Mouse (Mus musculus) liver, embryonic 13.5 days (tissue): ENCODE measurements at regions not wholly inside any gene's neighbourhood (a gene's known extent, or its start where the extent isn't known, plus 50 kb on each side); places are given as distances from the start of the nearest gene placed in this dataset.

ENCODE experiments used
- ATAC-seq: fragments of 200-750 bp; cut with Nextera tagmentation; 2 replicates; pipeline ENCODE4 v1.8.0; 2017; ENCODE audit warnings: low read depth, mild to moderate bottlenecking, moderate number of reproducible peaks, moderate library complexity
- DNase-seq: peaks from one replicate; pipeline ENCODE4 v3.0.0; 2022
- H3K27ac ChIP-seq: fragments of 300-500 bp; sonication (generic); 2 replicates; pipeline ENCODE4 v1.5.1; 2015; ENCODE audit warnings: moderate library complexity, mild to moderate bottlenecking, inconsistent platforms
- H3K27me3 ChIP-seq: fragments of 300-500 bp; sonication (generic); 2 replicates; pipeline ENCODE4 v1.6.1; 2015; ENCODE audit warnings: mild to moderate bottlenecking, inconsistent platforms
- H3K36me3 ChIP-seq: fragments of 300-500 bp; sonication (generic); 2 replicates; pipeline ENCODE4 v1.6.1; 2015; ENCODE audit warnings: mild to moderate bottlenecking, inconsistent platforms
- H3K4me1 ChIP-seq: fragments of 300-500 bp; sonication (generic); replicated peaks from 2 replicates; pipeline ENCODE4 v1.6.1; 2015; ENCODE audit warnings: inconsistent platforms
- H3K4me2 ChIP-seq: fragments of 300-500 bp; sonication (generic); 2 replicates; pipeline ENCODE4 v1.6.1; 2015; ENCODE audit warnings: inconsistent platforms, mild to moderate bottlenecking, moderate library complexity
- H3K4me3 ChIP-seq: fragments of 300-500 bp; sonication (generic); replicated peaks from 2 replicates; pipeline ENCODE4 v1.5.1; 2015; ENCODE audit warnings: mild to moderate bottlenecking, inconsistent platforms
- H3K9ac ChIP-seq: fragments of 300-500 bp; sonication (generic); 2 replicates; pipeline ENCODE4 v1.6.1; 2015; ENCODE audit warnings: mild to moderate bottlenecking, inconsistent platforms
- H3K9me3 ChIP-seq: fragments of 300-500 bp; sonication (generic); replicated peaks from 2 replicates; pipeline ENCODE4 v1.6.1; 2016; ENCODE audit warnings: inconsistent platforms
- WGBS: fragments of 180-500 bp; shearing (Covaris S2); methylation state at CpG from one replicate; pipeline ENCODE4 v1.1.7; 2015; ENCODE audit not compliant: insufficient replicate concordance; 5-methylcytosine and 5-hydroxymethylcytosine counted together

DNA sequence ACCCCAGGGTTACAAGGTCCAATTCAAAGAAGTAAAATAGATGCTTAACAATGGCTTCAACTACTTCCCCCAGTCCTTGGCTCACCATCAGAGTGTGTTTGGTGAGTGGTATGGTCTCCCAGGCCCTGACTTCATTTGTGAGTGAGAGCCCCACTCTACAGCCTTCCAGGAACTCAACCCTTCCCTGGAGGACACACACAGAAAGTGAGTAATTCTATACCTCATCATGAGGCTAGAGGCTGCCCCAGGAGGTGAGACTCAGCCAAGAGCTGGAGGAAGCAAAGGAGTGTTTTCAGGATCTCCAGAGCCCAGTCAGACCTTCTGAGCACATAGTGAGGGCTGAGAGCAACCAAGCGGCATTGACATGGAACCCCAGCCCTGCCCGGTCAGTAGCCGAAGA is 200.6 kb downstream of the Xxylt1 start:
- Histone ChIP-seq H3K27me3 (no peaks in the 10 kb centered on the region), H3K9me3 (no peaks in the 10 kb centered on the region), H3K4me2 (no peak overlapping the region), H3K4me3 (no peak overlapping the region), H3K4me1 (no peaks in the 10 kb centered on the region), H3K27ac (no peak overlapping the region), H3K9ac (no peak overlapping the region), H3K36me3 (no peaks in the 10 kb centered on the region)
- DNase-seq (no peak), ATAC-seq (no peak)
- WGBS, result 83% methylated on average over 3 of the region's 3 CpGs

DNA sequence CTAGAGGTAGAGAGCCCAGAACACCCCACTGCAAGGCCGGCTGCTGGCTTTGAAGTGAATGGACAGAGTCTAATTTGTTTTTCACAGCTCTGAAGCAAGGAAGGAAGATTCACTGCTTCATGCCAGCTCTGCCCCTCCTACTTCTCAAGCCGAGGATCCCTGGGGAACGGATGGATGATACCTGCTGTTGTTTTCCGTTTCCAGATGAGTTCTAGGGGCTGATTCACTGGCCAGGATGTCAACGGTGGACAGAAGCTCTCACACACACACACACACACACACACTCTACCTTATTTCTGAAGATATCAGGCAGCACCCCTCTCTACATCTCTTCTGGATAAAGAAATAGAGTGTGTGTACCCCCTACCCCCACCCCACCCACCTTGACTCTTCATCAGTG is 200.0 kb downstream of the Xxylt1 start:
- Histone ChIP-seq H3K9me3 (no peaks in the 10 kb centered on the region), H3K36me3 (no peaks in the 10 kb centered on the region), H3K27me3 (no peaks in the 10 kb centered on the region), H3K4me1 (no peaks in the 10 kb centered on the region), H3K4me3 (no peak overlapping the region), H3K9ac (no peak overlapping the region), H3K4me2 (no peak overlapping the region), H3K27ac (no peak overlapping the region)
- 57% methylated on average over 5 of the region's 5 CpGs for WGBS
- DNase-seq (no peak), ATAC-seq (no peak)

DNA sequence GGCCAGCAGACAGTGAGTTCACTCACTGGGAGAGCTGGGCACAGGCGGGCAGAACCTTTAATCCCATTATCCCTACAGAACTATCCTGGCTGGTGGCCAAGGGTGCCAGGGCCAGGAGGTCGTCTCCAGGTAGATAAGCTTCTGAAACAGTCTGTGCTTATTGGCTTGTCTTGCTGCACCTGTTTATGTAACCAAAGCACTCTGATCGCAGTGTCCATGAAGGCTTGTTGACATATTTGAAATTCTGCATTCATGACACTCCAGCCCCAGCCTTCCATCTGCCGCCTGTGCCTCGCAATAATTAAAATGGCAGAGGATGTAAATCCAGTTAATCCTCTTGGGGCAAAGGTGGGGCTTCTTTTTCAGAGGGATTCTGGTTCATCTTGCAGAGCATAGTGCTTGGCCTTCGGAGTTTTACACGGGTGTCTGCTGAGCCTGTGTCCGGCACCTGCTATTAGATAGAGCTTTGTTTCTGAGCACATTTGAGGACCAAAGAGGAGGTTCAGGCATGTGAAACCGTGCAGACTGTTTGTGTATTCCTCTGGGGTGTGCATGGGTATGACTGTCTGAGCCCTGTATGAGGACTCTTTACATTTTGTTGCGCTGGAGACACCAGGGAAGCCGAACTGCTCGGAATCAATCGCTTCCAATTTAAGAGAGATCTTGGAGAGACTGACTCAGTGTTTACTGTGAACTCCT is 197.6 kb downstream of the Xxylt1 start:
- no peak overlapping the region for H3K27ac ChIP-seq
- ATAC-seq, result no peak
- H3K4me3 ChIP-seq, result no peak overlapping the region
- H3K9ac ChIP-seq, result no peak overlapping the region
- WGBS, result 64% methylated on average over 13 of the region's 13 CpGs
- H3K4me2 ChIP-seq, result no peak overlapping the region
- H3K27me3 ChIP-seq, result no peaks in the 10 kb centered on the region
- H3K9me3 ChIP-seq, result no peaks in the 10 kb centered on the region
- no peaks in the 10 kb centered on the region for H3K4me1 ChIP-seq
- H3K36me3 ChIP-seq, result no peaks in the 10 kb centered on the region
- no peak for DNase-seq

GRCm38 (mm10) chr16:30884189-30884551 is 197.1 kb downstream of the Xxylt1 start:
- 53% methylated on average over 6 of the region's 6 CpGs for WGBS
- DNase-seq (no peak), ATAC-seq (no peak)
- H3K4me3 ChIP-seq, result no peak overlapping the region
- H3K4me1 ChIP-seq, result no peaks in the 10 kb centered on the region
- no peak overlapping the region for H3K27ac ChIP-seq
- H3K9ac ChIP-seq, result no peak overlapping the region
- no peak overlapping the region for H3K4me2 ChIP-seq
- no peaks in the 10 kb centered on the region for H3K36me3 ChIP-seq
- H3K9me3 ChIP-seq, result no peaks in the 10 kb centered on the region
- H3K27me3 ChIP-seq, result no peaks in the 10 kb centered on the region

GRCm38 (mm10) chr16:30886982-30887381 is 194.2 kb downstream of the Xxylt1 start:
- 48% methylated on average over 1 of the region's 1 CpGs for WGBS
- Histone ChIP-seq H3K27me3 (no peaks in the 10 kb centered on the region), H3K27ac (no peak overlapping the region), H3K9me3 (no peaks in the 10 kb centered on the region), H3K4me3 (no peak overlapping the region), H3K9ac (no peak overlapping the region), H3K4me1 (no peaks in the 10 kb centered on the region), H3K36me3 (no peaks in the 10 kb centered on the region), H3K4me2 (no peak overlapping the region)
- no peak for DNase-seq
- no peak for ATAC-seq

DNA sequence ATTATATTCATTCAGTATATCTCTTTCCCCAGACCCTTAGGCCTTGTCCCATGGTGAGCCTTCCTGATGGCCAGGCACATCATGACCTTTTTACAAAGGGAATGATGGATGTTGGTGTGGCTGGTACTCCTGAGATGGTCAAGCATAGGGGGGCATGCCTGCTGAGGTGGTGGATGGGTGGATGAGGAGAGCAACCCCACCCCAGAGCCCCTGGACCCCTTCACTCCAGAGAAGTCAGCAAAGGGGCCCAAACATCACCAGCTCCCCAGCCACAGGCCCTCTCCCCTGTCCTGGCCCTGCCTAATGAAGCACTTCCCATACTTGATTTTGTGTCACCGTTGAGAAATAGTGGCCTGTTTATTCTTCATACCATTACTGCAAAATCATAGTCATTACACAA is 193.7 kb downstream of the Xxylt1 start:
- ATAC-seq, result no peak
- WGBS, result 79% methylated on average over 1 of the region's 1 CpGs
- H3K9ac ChIP-seq, result no peak overlapping the region

GRCm38 (mm10) chr16:30888556-30889323 is 192.5 kb downstream of the Xxylt1 start:
- Histone ChIP-seq H3K27me3 (no peaks in the 10 kb centered on the region), H3K9me3 (no peaks in the 10 kb centered on the region), H3K4me3 (no peak overlapping the region), H3K4me2 (no peak overlapping the region), H3K9ac (no peak overlapping the region), H3K36me3 (no peaks in the 10 kb centered on the region), H3K27ac (no peak overlapping the region), H3K4me1 (no peaks in the 10 kb centered on the region)
- 63% methylated on average over 3 of the region's 3 CpGs for WGBS
- ATAC-seq (no peak), DNase-seq (no peak)

More for the DNA sequence above, 193.7 kb downstream of the Xxylt1 start:
- Histone ChIP-seq H3K27me3 (no peaks in the 10 kb centered on the region), H3K4me2 (no peak overlapping the region), H3K4me3 (no peak overlapping the region), H3K36me3 (no peaks in the 10 kb centered on the region), H3K9me3 (no peaks in the 10 kb centered on the region), H3K4me1 (no peaks in the 10 kb centered on the region), H3K27ac (no peak overlapping the region)
- no peak for DNase-seq

GRCm38 (mm10) chr16:30892606-30893005 is 188.6 kb downstream of the Xxylt1 start:
- no peak for ATAC-seq
- WGBS, result 86% methylated on average over 6 of the region's 6 CpGs
- H3K36me3 ChIP-seq, result no peaks in the 10 kb centered on the region

DNA sequence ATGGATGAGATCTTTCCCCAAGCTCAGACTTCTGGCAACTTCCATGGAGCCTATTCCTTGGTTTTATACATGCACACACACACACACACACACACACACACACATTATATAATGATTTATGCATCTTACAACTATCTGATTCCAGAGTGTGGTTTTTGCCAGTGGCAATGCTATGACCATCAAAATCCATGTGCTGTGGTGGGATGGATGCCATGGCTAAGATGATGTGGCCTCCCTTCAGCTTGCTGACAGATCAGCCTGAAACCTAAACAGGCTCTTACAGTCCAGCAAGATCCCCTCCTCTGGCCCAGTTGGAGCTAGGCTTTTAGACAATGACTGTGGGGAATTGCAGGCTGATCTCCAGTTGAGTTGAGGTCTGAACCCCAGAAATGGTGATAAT is 187.1 kb downstream of the Xxylt1 start:
- no peak for DNase-seq
- Histone ChIP-seq H3K27me3 (no peaks in the 10 kb centered on the region), H3K36me3 (no peaks in the 10 kb centered on the region), H3K9me3 (no peaks in the 10 kb centered on the region), H3K4me1 (no peaks in the 10 kb centered on the region), H3K4me2 (no peak overlapping the region), H3K4me3 (no peak overlapping the region), H3K27ac (no peak overlapping the region), H3K9ac (no peak overlapping the region)
- no peak for ATAC-seq

More at GRCm38 (mm10) chr16:30892606-30893005, 188.6 kb downstream of the Xxylt1 start:
- Histone ChIP-seq H3K4me1 (no peaks in the 10 kb centered on the region), H3K9ac (no peak overlapping the region), H3K27ac (no peak overlapping the region), H3K27me3 (no peaks in the 10 kb centered on the region), H3K4me3 (no peak overlapping the region), H3K9me3 (no peaks in the 10 kb centered on the region), H3K4me2 (no peak overlapping the region)
- DNase-seq, result no peak

GRCm38 (mm10) chr16:30895021-30895420 is 186.2 kb downstream of the Xxylt1 start:
- Histone ChIP-seq H3K4me2 (no peak overlapping the region), H3K9ac (no peak overlapping the region), H3K9me3 (no peaks in the 10 kb centered on the region), H3K4me1 (no peaks in the 10 kb centered on the region), H3K27me3 (no peaks in the 10 kb centered on the region), H3K4me3 (no peak overlapping the region), H3K27ac (no peak overlapping the region), H3K36me3 (no peaks in the 10 kb centered on the region)
- DNase-seq (no peak), ATAC-seq (no peak)
- WGBS, result 67% methylated on average over 4 of the region's 4 CpGs

DNA sequence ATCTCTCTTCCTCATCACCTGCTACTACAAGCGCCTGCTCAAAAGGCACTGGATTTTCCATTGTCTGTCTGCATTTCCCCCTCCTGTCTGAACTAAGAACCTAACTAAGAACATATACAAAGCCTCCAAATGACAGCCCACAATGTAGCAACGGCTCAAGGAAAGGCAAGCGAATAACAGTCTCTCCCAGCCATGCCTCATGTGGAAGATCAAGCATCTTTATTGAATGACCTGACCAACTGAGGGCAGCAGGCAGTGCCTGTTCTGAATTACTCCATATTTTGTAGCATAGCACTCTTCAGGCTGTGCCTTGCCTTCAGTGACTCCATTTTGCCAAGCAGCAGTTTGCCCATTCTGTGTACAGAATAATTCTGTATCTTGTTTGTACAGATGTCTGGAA is 183.9 kb downstream of the Xxylt1 start:
- no peak overlapping the region for H3K4me3 ChIP-seq
- H3K27ac ChIP-seq, result no peak overlapping the region
- no peak for ATAC-seq
- H3K9ac ChIP-seq, result no peak overlapping the region
- H3K36me3 ChIP-seq, result no peaks in the 10 kb centered on the region
- no peak for DNase-seq
- WGBS, result 62% methylated on average over 3 of the region's 3 CpGs
- H3K27me3 ChIP-seq, result no peaks in the 10 kb centered on the region
- H3K9me3 ChIP-seq, result no peaks in the 10 kb centered on the region
- H3K4me1 ChIP-seq, result no peaks in the 10 kb centered on the region
- no peak overlapping the region for H3K4me2 ChIP-seq

DNA sequence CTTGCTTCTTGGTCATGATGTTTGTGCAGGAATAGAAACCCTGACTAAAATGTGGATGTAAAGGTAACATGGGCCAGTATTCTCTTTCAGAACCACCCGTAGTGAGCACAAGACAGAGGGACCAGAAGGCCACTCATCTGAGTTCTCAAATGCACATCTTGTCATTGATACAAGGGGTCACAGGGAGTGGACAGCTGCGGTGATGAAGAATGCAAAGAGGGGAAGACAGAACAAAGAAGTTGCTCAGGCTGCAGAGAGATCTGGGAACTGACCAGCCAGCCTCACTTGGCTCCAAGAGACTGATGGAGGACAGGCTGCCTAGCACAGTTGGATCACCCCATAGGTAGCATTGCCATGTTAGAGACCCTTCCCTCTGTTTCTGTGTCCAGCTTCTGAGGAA is 181.1 kb downstream of the Xxylt1 start:
- no peak for ATAC-seq

More for the DNA sequence above, 181.1 kb downstream of the Xxylt1 start:
- H3K9ac ChIP-seq, result no peak overlapping the region
- no peak overlapping the region for H3K27ac ChIP-seq
- no peaks in the 10 kb centered on the region for H3K9me3 ChIP-seq
- no peaks in the 10 kb centered on the region for H3K4me1 ChIP-seq
- no peaks in the 10 kb centered on the region for H3K36me3 ChIP-seq
- WGBS, result 42% methylated on average over 2 of the region's 2 CpGs
- no peaks in the 10 kb centered on the region for H3K27me3 ChIP-seq
- DNase-seq, result no peak
- no peak overlapping the region for H3K4me2 ChIP-seq
- H3K4me3 ChIP-seq, result no peak overlapping the region
